Mouse (Mus musculus) megakaryocyte-erythroid progenitor cell, adult 5-6 weeks (primary cell): Measurements from ENCODE around the gene Apbb1ip. TPM values are rescaled to one million over a fixed set of nuclear protein-coding genes. Genes with fewer than 3 reads are reported as not detected.

Source experiments
- ATAC-seq: replicated peaks from 2 replicates; pipeline ENCODE4 v1.8.0; 2016; ENCODE audit warnings: mild to moderate bottlenecking, inconsistent platforms; ENCODE audit not compliant: severe bottlenecking, poor library complexity, low FRiP score, low TSS enrichment
- total RNA-seq, 2 experiments: library from RNA; stranded (forward) in 1 of 2; stranded (reverse) in 1 of 2; fragments of 200-1000, 215-1000 nt in 1 of 2; fragments of >200 nt in 1 of 2; fragmentation: Nextera tagmentation in 1 of 2; gene quantifications; 2 replicates each; pipeline ENCODE4 v1.2.3; 2014 to 2017

Gene Apbb1ip
- total RNA-seq (2014; fragmentation: Nextera tagmentation) (128 and 143 TPM in 2 replicates), total RNA-seq (2017) (14.0 and 21.9 TPM in 2 replicates)

GRCm38 (mm10) chr2:22773549-22774180 is at the start of gene Apbb1ip:
TSS of gene Apbb1ip (plus strand) at chr2:22774094.
- peak; percentile 40 for ATAC-seq

DNA sequence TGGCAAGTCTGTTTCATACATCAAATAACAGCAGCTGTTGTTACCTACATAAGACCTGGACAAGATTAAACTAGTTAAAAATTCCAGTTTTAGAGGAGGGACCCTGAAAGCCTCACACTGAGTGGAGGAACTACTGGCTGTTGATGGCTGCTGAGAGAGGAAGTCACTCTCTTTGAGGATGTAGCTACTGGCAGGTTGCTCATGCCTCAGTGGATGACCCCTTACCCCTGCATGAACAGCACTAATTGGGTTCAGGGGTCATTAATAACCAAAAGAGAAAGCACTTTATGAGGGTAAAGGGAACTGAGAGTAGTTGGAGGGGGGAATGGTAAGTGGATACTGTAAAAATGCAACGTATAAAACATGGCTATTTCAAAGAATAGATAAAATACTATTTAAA is 46.8 kb upstream of the Apbb1ip start:
- ATAC-seq, result no peak

DNA sequence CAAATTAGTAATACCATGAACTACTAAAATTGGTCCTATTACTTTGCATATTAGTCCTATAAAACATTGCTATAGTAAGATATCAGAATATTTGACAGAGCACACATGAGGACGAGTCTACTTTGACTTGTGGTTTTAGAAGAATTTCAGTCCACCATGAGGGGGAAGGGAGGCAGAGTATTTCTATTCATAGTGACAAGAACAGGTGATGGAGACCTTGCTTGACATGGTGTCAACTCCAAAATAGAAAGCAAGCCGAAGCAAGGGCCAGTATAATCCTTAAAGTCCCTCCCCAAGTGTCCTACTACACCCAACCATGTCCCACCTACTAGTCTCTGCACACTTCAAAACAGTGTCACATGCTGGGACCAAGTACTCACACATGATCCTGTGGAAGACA is 37.8 kb upstream of the Apbb1ip start:
- no peak for ATAC-seq

- no peak for ATAC-seq
Measured at GRCm38 (mm10) chr2:22739369-22739768, 34.5 kb upstream of the Apbb1ip start.

- ATAC-seq, result no peak
Measured at GRCm38 (mm10) chr2:22740441-22740840, 33.5 kb upstream of the Apbb1ip start.

DNA sequence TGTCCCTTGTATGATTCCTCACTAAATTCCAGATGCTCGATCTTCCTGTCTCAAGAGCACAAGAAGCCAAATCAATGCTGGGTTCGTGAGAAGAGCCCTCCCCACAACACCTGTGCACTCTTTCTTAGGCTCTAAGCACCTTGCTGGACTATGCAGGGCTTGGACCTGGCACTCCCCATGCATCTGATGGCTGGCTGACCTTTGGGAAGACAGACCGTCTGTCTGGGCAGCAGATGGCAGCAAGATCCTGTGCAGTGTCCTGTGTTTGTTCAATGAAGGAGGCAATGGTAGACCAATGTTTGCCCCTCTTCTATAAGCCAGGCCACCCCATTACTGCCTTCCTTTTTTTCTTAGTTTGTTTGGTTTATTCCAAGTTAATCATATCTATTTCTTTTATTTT is 32.7 kb upstream of the Apbb1ip start:
- 0 out of 2 replicates have a peak, but pooled peaks have one; percentile 48 for ATAC-seq

DNA sequence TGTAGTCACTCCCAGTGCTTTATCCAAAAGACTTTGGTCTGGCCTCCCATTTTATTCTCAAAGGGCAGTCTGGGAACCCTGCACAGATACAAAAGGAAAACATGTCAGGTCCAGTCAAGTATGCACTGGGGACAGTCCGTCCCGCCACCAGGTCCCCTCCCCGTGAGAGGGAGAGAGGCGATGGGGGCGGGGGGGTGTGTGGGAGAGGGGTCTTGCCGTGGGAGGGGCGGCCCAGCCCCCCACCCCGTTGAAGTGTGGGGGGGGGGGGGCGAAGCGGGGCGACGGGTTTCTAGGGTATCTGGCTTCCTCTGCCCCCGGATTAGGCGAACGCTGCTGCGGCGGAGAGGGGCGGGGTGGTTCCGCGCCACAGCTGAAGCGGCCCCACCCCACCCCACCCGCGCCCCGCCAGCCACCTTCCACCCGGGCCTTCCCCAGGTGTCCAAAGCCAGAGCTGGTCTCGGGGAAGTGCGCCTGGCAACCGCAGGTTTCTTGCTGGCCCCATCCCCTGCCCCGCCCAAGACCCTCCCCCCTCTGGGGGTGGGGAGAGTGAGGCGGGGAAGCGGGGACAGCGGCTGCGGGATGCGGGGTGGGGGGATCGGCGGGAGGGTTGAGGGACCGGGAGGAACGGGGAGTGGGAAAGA is 29.7 kb upstream of the Apbb1ip start:
- ATAC-seq, result no peak; the same call in 1 of the 2 replicates

- no peak for ATAC-seq
Measured at GRCm38 (mm10) chr2:22744876-22745275, 29.0 kb upstream of the Apbb1ip start.

DNA sequence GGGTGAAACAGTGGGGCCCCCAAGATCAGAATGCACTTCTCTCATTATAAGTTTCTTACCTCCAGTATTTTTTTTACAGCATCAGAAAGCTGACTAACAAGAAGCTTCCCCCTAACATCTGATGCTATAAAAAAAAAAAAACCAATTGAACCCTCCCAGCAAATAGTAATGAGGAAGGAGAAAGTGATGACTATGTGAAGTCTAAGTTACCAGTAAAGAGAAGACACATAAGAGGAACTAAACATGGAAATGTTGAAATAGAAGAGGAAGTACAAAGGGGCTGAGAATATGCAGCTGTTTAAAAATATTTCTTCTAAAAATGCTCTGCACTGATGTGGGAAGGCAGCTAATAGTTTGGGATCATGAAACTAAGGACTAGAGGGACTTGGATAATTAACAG is 27.1 kb upstream of the Apbb1ip start:
- no peak for ATAC-seq

DNA sequence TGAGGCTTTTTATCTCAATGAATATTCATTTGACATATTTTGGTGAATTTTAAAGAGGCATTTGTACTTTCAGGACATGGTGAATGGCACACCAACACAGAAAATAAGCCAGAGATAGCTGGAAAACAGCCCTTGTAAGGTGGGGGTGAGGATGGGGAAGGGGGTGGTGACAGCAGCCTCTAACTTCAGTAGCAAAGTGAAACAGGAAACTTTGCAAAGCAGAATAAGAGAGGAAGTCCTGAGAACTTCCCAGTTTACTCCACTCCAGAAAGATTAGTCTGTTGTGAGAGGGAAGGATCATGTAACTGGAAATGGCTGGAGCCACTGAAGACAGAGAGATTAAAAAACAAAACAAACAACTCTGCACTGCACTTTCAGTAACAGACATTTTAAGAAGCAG is 26.0 kb upstream of the Apbb1ip start:
- no peak for ATAC-seq

GRCm38 (mm10) chr2:22749761-22750160 is 24.1 kb upstream of the Apbb1ip start:
- ATAC-seq, result no peak

DNA sequence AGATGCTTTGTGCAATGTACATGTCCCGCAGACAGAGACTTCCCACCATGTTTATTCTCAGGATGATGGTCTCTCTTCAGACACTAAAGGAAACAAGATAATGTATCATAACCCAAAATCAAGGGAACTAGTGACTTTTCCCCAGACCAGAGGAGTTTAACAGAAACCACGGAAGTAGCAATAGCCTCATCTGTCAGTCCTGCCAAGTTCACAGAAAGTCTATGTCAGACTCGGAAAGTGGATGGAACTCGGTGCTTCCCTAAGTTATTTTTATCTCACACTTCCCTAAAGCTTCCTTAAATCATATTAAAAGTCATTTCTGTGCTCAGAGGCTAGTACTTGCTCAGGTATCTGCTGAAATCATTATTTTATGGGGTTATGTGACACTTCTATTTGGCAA is 21.4 kb upstream of the Apbb1ip start:
- ATAC-seq, result no peak

GRCm38 (mm10) chr2:22753461-22754075 is 20.3 kb upstream of the Apbb1ip start:
- no peak for ATAC-seq

DNA sequence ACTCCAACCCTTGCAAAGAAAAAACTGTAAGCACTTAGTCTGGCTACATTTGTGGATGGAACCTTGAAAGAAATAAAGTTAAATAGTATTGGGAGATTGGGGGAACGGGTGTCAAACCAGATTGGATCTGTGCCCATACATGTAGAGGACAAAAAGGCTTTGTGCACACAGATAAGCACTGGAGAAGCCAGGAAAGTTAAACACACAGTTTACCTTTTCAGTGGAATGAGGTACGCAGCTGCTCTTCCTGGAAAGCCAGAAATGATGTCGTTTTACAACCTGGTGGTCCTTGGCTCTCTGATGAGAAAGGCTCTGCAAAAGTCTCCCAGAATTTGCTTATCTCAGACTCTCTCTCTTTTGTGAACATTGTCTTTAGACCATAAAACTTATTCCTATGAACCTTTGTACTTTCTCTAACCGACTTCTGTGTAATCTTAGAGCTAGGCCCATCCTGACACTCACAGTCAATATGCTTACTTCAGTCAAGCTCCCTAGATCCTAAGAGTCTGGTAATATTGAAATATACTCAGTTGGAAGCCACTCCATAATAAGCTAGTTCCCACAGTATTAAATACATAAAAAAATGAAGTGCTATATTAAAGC is 19.6 kb upstream of the Apbb1ip start:
- no peak for ATAC-seq

DNA sequence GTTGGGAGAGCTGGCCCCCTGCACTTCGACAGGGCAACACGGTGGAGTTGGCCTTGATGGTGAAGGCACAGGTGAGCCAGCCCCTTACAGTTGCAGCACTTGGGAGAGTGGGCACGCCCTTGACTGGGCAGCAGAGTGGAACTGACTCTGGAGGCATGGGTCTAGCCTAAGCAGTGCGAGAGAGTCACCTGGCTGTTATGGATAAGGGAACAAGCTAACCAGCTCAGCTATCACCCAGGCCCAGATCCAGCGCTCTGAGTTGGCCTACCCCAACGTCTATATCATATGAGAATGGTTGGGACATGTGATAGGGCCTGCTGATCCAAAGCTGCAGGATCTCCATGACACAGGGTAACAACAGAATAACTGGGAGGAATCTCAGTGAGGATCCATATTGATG is 18.3 kb upstream of the Apbb1ip start:
- ATAC-seq, result peak; percentile 94

- peak; percentile 51; the same call in 1 of the 2 replicates for ATAC-seq
Measured at GRCm38 (mm10) chr2:22758310-22758972, 15.5 kb upstream of the Apbb1ip start.

DNA sequence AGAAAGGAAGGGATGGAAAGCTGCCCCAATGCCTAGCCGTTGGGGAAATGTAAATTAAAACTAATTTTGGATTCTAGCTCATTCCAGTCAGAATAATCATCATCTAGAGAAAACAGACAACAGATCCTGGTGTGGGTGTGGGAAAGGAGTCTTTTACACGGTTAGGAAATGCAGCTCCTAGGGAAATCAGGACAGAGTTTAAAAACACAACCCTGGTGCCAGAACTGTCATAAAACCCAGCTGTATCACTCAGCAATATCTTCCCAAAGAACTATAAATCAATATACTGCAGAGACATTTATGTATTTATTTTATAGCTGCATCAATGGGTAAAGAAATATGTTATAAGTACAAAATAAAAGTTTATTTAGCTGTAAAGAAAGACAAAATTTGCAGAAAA is 13.4 kb upstream of the Apbb1ip start:
- ATAC-seq, result no peak

DNA sequence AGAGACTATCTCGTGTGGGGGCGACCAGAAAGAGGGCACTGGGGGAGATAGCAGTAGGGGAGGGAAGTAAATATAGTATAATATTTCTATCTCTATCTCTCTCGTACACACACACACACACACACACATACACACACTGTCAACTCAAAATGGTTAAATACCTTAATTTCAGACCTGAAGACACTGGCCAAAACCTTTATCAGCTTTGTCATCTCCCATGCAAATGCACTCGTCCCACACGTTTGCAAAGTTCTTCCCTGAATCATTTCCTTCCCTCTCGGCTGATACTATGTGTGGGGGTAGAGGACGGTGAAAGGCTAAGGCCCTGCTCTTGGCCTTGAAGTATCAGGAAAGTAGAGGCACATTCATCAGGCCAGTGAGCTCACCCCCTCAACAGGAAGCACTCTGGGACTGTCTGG is 12.8 kb upstream of the Apbb1ip start:
- peak; percentile 40; the same call in 1 of the 2 replicates for ATAC-seq

- ATAC-seq, result peak; percentile 60; the same call in 1 of the 2 replicates
Measured at GRCm38 (mm10) chr2:22764774-22765387, 9.0 kb upstream of the Apbb1ip start.
